Mouse (Mus musculus): Measurements from ENCODE around the gene Jund.

Gene Jund

DNA sequence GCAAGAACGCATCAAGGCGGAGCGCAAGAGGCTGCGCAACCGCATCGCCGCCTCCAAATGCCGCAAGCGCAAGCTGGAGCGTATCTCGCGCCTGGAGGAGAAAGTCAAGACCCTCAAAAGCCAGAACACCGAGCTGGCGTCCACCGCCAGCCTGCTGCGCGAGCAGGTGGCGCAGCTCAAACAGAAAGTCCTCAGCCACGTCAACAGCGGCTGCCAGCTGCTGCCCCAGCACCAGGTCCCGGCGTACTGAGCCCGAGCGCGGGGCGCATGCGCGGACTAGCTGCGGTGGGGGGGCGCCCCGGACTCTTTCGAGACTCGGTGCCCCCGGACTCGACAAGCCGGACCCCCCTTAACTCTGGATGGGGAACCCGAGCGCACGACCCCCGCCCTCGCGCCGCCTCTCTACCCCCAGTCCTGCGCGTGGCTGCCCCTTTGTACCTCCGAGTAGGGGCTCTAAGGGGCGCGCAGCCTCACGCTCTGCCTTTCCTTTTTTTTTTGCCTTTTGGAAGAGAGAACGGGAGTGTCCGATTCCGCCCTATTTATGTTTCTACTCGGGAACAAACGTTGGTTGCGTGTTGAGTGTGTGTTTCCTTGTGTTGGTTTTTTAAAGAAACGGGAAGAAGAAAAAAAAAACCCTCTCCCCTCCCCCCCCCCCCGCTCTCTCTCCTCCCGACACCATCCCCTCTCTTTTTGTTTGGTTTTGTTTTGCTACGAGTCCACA is 1.2 kb downstream of the Jund start:
- peak; percentile 73 for DNase-seq (ENCODE audit: low spot score)

- DNase-seq (ENCODE audit: low spot score) = peak; percentile 82
Observed at GRCm38 (mm10) chr8:70700555-70700922, 1.8 kb downstream of the Jund start.

GRCm38 (mm10) chr8:70701048-70701981 is 2.6 kb downstream of the Jund start:
- no peak for DNase-seq (ENCODE audit: low spot score)

DNA sequence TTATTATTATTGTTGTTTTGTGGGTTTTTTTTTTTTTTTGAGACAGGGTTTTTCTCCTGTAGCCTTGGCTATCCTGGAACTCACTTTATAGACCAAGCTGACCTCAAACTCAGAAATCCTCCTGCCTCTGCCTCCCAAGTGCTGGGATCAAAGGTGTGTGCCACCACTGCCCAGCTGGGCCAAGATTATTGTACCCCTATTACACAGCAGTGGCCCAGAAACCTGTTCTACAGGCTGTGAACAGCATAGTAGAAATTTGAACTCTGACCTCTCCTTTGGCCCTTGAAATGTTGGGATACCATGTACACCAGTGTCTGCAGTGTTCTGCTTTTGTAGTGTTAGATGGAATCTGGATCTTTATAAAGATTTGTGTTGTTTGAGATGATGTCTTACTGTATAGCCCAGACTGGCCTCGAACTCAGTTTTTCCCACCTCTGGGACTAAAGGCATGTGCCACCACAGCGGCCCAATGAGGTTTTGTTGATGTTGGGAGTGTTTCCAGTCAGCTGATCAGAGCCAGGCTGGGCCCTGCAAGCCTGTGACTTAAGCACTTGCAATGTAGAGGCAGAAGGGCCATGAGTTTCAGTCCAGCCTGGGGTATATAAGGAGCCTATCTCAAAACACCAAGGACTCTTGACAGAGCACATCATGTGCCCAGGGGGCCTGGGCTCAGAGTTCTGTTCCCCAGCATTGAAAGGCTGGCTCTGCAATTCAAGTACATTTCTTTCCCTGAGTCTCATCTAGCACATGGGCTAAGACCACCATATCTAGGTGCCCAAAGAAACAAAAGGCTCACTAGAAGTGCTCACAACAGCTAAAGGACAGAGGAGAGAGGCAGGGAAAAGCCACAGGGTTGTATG is 3.5 kb downstream of the Jund start:
- DNase-seq (ENCODE audit: low spot score) = no peak

DNA sequence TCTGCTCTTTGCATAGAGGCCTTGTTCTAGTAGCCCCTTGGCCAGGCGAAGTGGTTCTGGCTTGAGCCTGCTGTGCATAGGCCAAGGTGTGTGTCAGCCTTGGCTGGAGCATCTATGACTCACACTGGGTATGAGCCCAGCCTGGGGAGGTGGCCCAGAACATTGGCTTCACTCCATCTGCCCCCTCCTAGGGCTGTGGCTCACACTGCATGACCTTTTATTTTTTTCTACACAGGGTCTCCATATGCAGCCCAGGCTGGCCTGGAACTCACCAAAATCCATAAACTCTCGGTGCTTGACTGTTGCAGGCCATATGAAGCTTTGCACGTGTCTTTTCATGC is 4.1 kb downstream of the Jund start:
- DNase-seq (ENCODE audit: low spot score) = peak; percentile 70

- DNase-seq (ENCODE audit: low spot score) = no peak
Observed at GRCm38 (mm10) chr8:70703287-70703686, 4.5 kb downstream of the Jund start, which contains the start of gene Iqcn. TSS of gene Iqcn (plus strand) at chr8:70703457.

- DNase-seq (ENCODE audit: low spot score) = no peak
Observed at GRCm38 (mm10) chr8:70708281-70708680, 9.5 kb downstream of the Jund start.

GRCm38 (mm10) chr8:70709794-70710193 is 11.0 kb downstream of the Jund start:
- DNase-seq (ENCODE audit: low spot score) = no peak

GRCm38 (mm10) chr8:70710296-70710695 is 11.5 kb downstream of the Jund start:
- DNase-seq (ENCODE audit: low spot score) = no peak

DNA sequence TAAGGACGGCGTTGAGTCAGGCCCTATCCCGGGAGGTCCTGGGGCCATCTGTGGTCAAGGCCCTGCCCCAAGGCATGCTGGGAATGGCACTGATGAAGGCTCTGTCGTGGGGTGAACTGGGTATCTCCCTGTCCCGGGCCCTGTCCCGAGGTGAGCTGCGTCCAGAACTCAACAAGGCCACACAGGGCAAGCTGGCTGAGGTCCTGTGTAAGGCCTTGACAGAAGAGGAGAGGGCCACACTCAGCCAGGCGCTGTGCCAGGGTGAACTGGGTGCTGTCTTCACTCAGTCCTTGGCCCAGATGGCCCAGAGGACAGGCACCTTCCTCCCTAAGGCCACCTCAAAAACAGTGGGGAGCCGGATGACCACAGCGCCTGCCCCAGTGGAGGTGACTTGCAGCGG is 12.3 kb downstream of the Jund start:
- no peak for DNase-seq (ENCODE audit: low spot score)

GRCm38 (mm10) chr8:70713991-70714390 is 15.2 kb downstream of the Jund start:
- DNase-seq (ENCODE audit: low spot score) = no peak

DNA sequence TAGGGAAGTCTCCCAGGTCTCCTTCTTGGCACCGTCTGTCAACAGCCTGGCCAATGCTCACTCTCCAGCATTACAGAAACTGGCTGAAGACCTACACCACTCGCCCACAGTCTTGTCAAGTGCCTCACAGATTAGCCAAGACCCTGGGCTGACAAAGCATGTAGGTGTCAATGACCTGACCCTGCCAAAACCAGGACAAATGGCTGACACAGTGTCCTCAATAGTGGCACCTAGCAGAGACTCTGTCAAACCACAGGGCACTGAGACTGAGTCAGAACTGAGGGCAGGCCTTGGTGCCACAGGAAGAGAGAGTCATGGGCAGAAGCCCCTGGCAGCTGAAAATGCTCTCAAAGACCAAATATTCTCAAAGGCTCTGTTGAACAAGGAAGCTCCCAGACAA is 16.3 kb downstream of the Jund start:
- DNase-seq (ENCODE audit: low spot score) = no peak

DNA sequence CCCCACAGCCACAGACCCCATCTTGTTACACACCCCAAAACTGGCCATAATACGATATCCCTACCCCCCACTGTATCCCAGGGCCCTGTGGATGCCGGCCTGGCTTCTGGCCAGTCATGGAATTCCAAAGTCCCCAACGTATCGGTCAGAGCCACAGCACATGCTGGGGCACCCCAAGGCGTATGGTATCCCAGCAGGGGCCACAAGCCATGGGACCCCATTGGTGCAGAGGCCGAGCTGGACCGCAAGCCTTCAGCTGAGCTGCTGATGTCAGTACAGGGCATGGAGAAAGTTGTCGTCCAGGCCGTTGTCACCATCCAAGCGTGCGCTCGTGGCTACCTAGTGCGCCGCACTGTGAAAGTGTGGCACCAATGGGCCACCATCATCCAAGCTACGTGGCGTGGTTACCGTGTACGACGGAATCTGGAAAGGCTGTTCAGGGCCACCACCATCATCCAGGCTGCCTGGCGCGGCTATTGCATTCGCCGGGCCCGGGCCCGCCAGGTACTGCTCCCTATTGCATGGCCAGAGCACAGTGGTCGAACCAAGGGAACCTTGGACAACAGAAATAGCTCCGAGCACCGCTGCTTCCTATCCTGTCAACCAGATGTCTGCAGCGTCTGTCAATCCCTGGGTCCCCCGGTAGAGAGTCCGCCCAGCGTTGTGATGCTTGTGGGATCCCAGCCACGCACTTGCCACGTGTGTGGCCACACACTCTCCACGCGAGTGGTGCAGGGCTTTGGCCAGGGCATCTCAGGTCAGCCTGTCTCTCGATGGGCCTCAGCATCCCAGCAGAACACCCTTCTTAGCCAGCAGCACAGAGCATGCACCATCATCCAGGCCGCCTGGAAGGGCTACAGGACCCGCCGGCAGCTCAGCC is 18.0 kb downstream of the Jund start:
- DNase-seq (ENCODE audit: low spot score) = no peak

DNA sequence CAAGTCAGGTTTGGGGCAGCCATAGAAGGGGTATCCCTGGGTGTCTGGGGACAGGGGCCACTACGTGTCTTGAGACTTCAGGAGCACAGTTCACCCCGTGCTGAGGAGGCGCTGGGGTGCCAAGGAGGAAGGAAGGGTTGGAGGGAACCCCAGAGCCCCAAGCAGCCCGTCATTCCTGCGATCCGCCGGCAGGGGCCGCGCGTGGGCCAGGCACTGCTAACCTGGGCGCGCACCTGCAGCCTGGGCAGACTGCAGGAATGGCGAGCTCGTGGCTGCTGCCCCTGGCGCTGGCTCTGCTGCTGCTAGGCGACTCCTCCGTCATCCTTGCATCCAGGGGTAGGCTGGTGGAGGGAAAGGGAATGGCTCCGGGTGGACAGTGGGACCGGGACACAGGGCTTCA is 19.5 kb downstream of the Jund start, which contains the start of gene Gm3336:
Gene Gm3336 (plus strand): TSS at position 247 of the 400 bp plus-strand sequence.
- DNase-seq (ENCODE audit: low spot score) = peak; percentile 55

- DNase-seq (ENCODE audit: low spot score) = no peak
Observed at GRCm38 (mm10) chr8:70719796-70720270, 21.1 kb downstream of the Jund start.

GRCm38 (mm10) chr8:70720739-70721138 is 22.0 kb downstream of the Jund start:
- peak; percentile 73 for DNase-seq (ENCODE audit: low spot score)

- no peak for DNase-seq (ENCODE audit: low spot score)
Observed at GRCm38 (mm10) chr8:70721601-70722000, 22.9 kb downstream of the Jund start.

GRCm38 (mm10) chr8:70723486-70724210 is 24.9 kb downstream of the Jund start, which contains the start of gene Pde4c:
TSS of gene Pde4c (plus strand) at chr8:70723720.
- no peak for DNase-seq (ENCODE audit: low spot score)

DNA sequence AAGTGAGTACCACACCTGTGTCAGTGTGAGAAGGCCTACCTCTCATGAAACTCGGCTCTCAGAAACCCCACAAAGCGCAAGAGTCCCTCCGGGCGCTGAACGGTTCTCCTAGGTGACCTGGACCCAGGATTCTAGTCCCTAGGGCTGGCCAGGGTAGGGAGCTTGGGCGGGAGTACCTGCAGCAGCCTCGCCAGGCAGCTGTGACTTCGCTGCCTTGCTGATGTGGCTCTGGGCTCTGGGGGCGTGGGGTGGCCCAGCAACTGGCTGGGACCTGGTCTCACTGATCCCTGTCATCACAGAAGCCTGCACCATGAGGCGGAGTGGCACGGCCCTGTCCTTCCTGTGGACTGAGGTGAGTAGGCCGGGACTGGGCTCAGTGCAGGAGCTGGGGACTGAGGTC is 25.5 kb downstream of the Jund start:
- no peak for DNase-seq (ENCODE audit: low spot score)

GRCm38 (mm10) chr8:70725792-70726447 is 27.2 kb downstream of the Jund start:
- DNase-seq (ENCODE audit: low spot score) = no peak

All from urinary bladder, postnatal 25 days (tissue).